Mouse (Mus musculus) layer of hippocampus, postnatal 14 days (tissue): ENCODE measurements around the gene Gnb2. TPM values are rescaled to one million over a fixed set of nuclear protein-coding genes. Genes with fewer than 3 reads are reported as not detected.

Experiments
- DNase-seq, 2 experiments: peaks; one replicate each; pipeline ENCODE4 v3.0.0; 2021 to 2022; ENCODE audit warnings: low spot score in 2 of 2, mixed read lengths in 1 of 2
- microRNA-seq, 2 experiments: library from miRNA; unstranded; fragments of <30 nt; microRNA quantifications; one replicate each; pipeline ENCODE4 v1.2.0; 2021
- total RNA-seq, 2 experiments: library from RNA; stranded (reverse); gene quantifications; 2 replicates each; pipeline ENCODE4 v1.2.3; 2021

The Gnb2 gene
- total RNA-seq, 2 experiments from 2014 or later, result 704 to 770 TPM

DNA sequence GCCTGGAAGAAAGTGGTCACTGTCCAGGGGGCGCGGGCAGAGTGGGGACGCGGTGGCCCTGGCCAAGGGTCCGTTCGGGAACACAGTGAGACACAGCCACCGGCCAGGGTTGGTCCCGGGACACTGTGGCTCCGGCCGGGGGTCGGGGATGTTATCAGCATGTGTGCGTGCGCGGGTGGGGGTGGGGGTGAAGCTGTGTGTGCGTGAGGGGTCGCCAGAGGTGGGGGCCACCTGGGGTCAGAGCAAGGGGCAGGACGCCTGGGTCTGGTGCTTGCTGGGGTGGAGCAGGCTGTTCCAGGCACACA, 47.5 kb downstream of the Gnb2 start:
- no peak for DNase-seq

DNA sequence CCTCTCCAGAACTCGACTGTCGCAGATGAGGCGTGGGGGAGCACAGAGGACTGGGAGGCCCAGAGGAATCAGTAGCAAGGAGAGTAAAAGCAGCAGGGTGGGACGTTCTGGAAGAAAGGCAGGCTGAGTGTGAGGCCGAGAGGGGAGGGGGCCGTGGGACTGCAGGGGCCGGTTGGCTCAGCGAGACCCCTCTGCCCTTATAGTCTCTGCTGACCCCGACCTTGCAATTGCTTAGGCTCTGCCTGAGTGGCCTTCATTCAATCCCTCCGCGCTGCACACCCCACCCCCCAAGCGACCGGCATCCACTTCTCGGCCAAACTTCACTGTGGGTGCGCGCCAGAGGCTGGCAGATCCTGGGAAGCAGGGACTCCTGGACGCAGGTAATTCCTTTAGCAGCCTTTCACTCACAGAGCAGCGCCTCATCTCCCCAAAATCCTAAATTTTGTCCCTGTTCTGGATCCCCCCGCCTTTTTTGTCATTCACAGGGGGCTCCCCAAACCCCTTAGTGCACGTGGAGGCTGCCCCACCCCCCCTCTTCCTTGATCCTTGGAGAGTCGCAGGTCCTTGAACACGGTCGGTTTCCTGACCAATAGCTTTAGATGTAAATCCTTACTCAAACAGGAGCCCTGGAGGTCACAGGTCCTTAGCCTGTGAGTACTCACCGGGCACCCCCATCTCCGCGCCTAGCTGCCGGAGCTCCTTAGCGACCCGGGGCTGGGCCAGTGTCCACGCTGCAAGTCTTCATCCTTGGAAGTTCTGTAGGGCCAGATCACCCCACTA, 48.0 kb downstream of the Gnb2 start:
- DNase-seq, result no peak

DNA sequence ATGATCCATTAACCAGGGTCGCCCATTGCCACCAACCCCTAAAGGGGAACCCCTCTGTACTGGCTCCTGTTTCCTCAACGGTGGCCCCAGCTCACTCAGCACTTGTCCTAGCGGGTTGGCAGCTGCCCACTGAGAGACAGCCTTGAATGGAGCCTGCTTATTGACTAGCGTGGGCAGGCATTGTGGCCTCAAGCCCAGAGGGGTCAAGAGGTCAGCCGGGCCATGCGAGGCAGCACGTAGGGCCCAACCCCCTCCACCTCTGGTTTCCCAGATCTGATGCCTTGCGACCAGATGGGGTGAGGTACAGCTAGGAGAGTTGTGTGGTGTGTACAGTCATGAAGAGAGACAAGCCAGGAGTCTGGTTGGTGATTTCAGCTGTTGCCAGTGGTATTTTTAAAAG, 51.4 kb downstream of the Gnb2 start:
- no peak for DNase-seq

DNA sequence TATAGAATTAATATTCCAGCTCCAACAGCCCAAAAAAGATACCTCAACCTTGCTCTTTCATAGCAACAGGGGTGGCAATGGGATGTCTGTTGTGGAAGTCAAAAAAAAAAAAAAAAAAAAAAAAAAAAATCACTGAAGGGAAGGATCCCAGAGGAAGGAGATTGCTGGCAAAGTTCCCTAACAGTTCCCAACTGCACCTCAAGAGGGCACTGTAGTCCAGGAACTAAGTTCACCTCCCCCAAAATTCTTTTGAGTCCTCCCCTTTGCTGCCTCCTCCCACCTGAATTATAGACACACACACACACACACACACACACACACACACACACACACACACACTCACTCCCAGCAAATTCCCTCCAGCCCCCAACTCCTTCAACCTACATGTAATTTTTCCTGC, 52.2 kb downstream of the Gnb2 start:
- DNase-seq, result peak; percentile 83 to 84

Small RNA genes within 50 kb of the gene (microRNA-seq; reads per million reads assigned to microRNA genes)
- 1.4 to 4.2 reads per million in 2 experiments for gene Mir6418

Other genes with a start within 250 kb of the Gnb2 start
- 100 to 1,000 TPM in 1 of 2 experiments, 10 to 100 TPM in 1; 85.6 to 100 TPM for gene Ache, start 246.0 kb downstream of the Gnb2 start, total RNA-seq
- 10 to 100 TPM; 18.0 to 19.9 TPM for gene Ufsp1, start 238.9 kb downstream of the Gnb2 start, total RNA-seq
- 100 to 1,000 TPM; 189 to 217 TPM for gene Srrt, start 225.8 kb downstream of the Gnb2 start, total RNA-seq
- 1 to 10 TPM; 4.6 to 6.0 TPM for gene Trip6, start 219.1 kb downstream of the Gnb2 start, total RNA-seq
- gene Slc12a9, start 199.9 kb downstream of the Gnb2 start, total RNA-seq, result 10 to 100 TPM; 29.7 to 35.5 TPM
- gene Ephb4, start 183.4 kb downstream of the Gnb2 start, total RNA-seq, result 1 to 10 TPM; 5.8 to 6.6 TPM
- gene Zan, start 56.4 kb downstream of the Gnb2 start, total RNA-seq, result under 1 TPM; 0.21 to 0.57 TPM
- gene Pop7, start 31.0 kb downstream of the Gnb2 start, total RNA-seq, result 10 to 100 TPM; 32.9 to 37.1 TPM
- gene Gigyf1, start 15.0 kb downstream of the Gnb2 start, total RNA-seq, result 10 to 100 TPM; 40.5 to 48.8 TPM
- gene Epo, start 268 bp downstream of the Gnb2 start, total RNA-seq, result not detected
- gene Actl6b, start 20.0 kb upstream of the Gnb2 start, total RNA-seq, result 100 to 1,000 TPM; 128 to 133 TPM
- gene Tfr2, start 36.3 kb upstream of the Gnb2 start, total RNA-seq, result 10 to 100 TPM; 10.9 to 15.5 TPM
- 10 to 100 TPM; 36.7 to 40.0 TPM for gene Mospd3, start 67.5 kb upstream of the Gnb2 start, total RNA-seq
- 10 to 100 TPM in 1 of 2 experiments, 1 to 10 TPM in 1; 6.9 to 13.6 TPM for gene Pcolce, start 80.3 kb upstream of the Gnb2 start, total RNA-seq
- under 1 TPM; 0.17 to 0.37 TPM for gene Fbxo24, start 95.5 kb upstream of the Gnb2 start, total RNA-seq
- 10 to 100 TPM; 14.7 to 19.5 TPM for gene Lrch4, start 95.6 kb upstream of the Gnb2 start, total RNA-seq
- gene Gm20605, start 95.7 kb upstream of the Gnb2 start, total RNA-seq, result 10 to 100 TPM; 11.0 to 14.7 TPM
- 1 to 10 TPM; 6.3 to 6.6 TPM for gene Sap25, start 107.8 kb upstream of the Gnb2 start, total RNA-seq
- not detected for gene Irs3, start 112.2 kb upstream of the Gnb2 start, total RNA-seq
- 10 to 100 TPM; 51.7 to 56.5 TPM for gene Agfg2, start 151.2 kb upstream of the Gnb2 start, total RNA-seq
- 10 to 100 TPM; 73.9 to 75.0 TPM for gene Nyap1, start 208.1 kb upstream of the Gnb2 start, total RNA-seq
- gene Tsc22d4, start 212.2 kb upstream of the Gnb2 start, total RNA-seq, result 100 to 1,000 TPM; 213 to 225 TPM
- 10 to 100 TPM; 24.2 to 27.3 TPM for gene Ppp1r35, start 245.3 kb upstream of the Gnb2 start, total RNA-seq